Mouse (Mus musculus) brown adipose tissue, adult 24 weeks (tissue): ENCODE measurements around the gene Ikzf1. TPM values are rescaled to one million over a fixed set of nuclear protein-coding genes. Genes with fewer than 3 reads are reported as not detected.

ENCODE experiments used
- H3K27ac ChIP-seq: fragments of 200-500 bp; replicated peaks from 2 replicates; pipeline ENCODE4 v1.5.1; 2012; ENCODE audit warnings: low read depth, mild to moderate bottlenecking, low read length
- H3K4me1 ChIP-seq: fragments of 200-500 bp; 2 replicates; pipeline ENCODE4 v1.6.1; 2012; ENCODE audit warnings: low read length, mixed read lengths; ENCODE audit not compliant: control insufficient read depth, insufficient read depth, insufficient read length
- H3K4me3 ChIP-seq: fragments of 200-500 bp; 2 replicates; pipeline ENCODE4 v1.5.1; 2012; ENCODE audit warnings: low read depth, mild to moderate bottlenecking, low read length, moderate library complexity; ENCODE audit not compliant: insufficient read depth
- polyA plus RNA-seq: library from polyadenylated mRNA; stranded (reverse); fragments of >200 nt; gene quantifications from 2 replicates; pipeline ENCODE4 v1.2.4, GENCODE M21; 2012; ENCODE audit not compliant: missing spikeins, insufficient read depth, insufficient read length

Ikzf1 gene
- polyA plus RNA-seq, 1 experiment, result 1.3 TPM

GRCm38 (mm10) chr11:11725876-11726525 is 41.2 kb downstream of the Ikzf1 start:
- no peak overlapping the region for H3K27ac ChIP-seq
- H3K4me1 ChIP-seq, result no peaks in the 10 kb centered on the region
- no peak overlapping the region for H3K4me3 ChIP-seq

- Histone ChIP-seq H3K4me3 (no peak overlapping the region), H3K4me1 (no peaks in the 10 kb centered on the region), H3K27ac (no peak overlapping the region)
Observed at GRCm38 (mm10) chr11:11726807-11727276, 42.0 kb downstream of the Ikzf1 start.

GRCm38 (mm10) chr11:11727936-11728556 is 43.2 kb downstream of the Ikzf1 start:
- H3K27ac ChIP-seq, result no peak overlapping the region
- H3K4me3 ChIP-seq, result no peak overlapping the region
- no peaks in the 10 kb centered on the region for H3K4me1 ChIP-seq

GRCm38 (mm10) chr11:11729216-11729615 is 44.4 kb downstream of the Ikzf1 start:
- H3K4me1 ChIP-seq, result no peaks in the 10 kb centered on the region
- H3K27ac ChIP-seq, result no peak overlapping the region
- H3K4me3 ChIP-seq, result no peak overlapping the region

GRCm38 (mm10) chr11:11730062-11730461 is 45.3 kb downstream of the Ikzf1 start:
- H3K4me1 ChIP-seq, result no peaks in the 10 kb centered on the region
- H3K27ac ChIP-seq, result no peak overlapping the region
- no peak overlapping the region for H3K4me3 ChIP-seq

- no peak overlapping the region for H3K4me3 ChIP-seq
Observed at GRCm38 (mm10) chr11:11731727-11732126, 46.9 kb downstream of the Ikzf1 start.

GRCm38 (mm10) chr11:11732972-11733770 is 48.4 kb downstream of the Ikzf1 start:
- no peak overlapping the region for H3K27ac ChIP-seq
- no peak overlapping the region for H3K4me3 ChIP-seq
- no peaks in the 10 kb centered on the region for H3K4me1 ChIP-seq

More at GRCm38 (mm10) chr11:11731727-11732126, 46.9 kb downstream of the Ikzf1 start:
- no peak overlapping the region for H3K27ac ChIP-seq
- H3K4me1 ChIP-seq, result no peaks in the 10 kb centered on the region

- H3K27ac ChIP-seq, result no peak overlapping the region
- H3K4me1 ChIP-seq, result no peaks in the 10 kb centered on the region
- H3K4me3 ChIP-seq, result no peak overlapping the region
Observed at GRCm38 (mm10) chr11:11735155-11735554, 50.4 kb downstream of the Ikzf1 start.

- no peaks in the 10 kb centered on the region for H3K4me1 ChIP-seq
- no peak overlapping the region for H3K27ac ChIP-seq
Observed at GRCm38 (mm10) chr11:11736948-11737347, 52.1 kb downstream of the Ikzf1 start.

GRCm38 (mm10) chr11:11737562-11737961 is 52.8 kb downstream of the Ikzf1 start:
- H3K4me3 ChIP-seq, result no peak overlapping the region
- H3K27ac ChIP-seq, result no peak overlapping the region
- H3K4me1 ChIP-seq, result no peaks in the 10 kb centered on the region

More at GRCm38 (mm10) chr11:11736948-11737347, 52.1 kb downstream of the Ikzf1 start:
- H3K4me3 ChIP-seq, result no peak overlapping the region

- Histone ChIP-seq H3K4me1 (no peaks in the 10 kb centered on the region), H3K4me3 (no peak overlapping the region), H3K27ac (no peak overlapping the region)
Observed at GRCm38 (mm10) chr11:11739054-11739453, 54.3 kb downstream of the Ikzf1 start.

- Histone ChIP-seq H3K4me1 (no peaks in the 10 kb centered on the region), H3K27ac (no peak overlapping the region), H3K4me3 (no peak overlapping the region)
Observed at GRCm38 (mm10) chr11:11740603-11741002, 55.8 kb downstream of the Ikzf1 start.

GRCm38 (mm10) chr11:11741574-11741973 is 56.8 kb downstream of the Ikzf1 start:
- H3K4me1 ChIP-seq, result no peaks in the 10 kb centered on the region
- no peak overlapping the region for H3K27ac ChIP-seq
- no peak overlapping the region for H3K4me3 ChIP-seq

GRCm38 (mm10) chr11:11742626-11743025 is 57.8 kb downstream of the Ikzf1 start:
- no peak overlapping the region for H3K27ac ChIP-seq
- no peak overlapping the region for H3K4me3 ChIP-seq
- no peaks in the 10 kb centered on the region for H3K4me1 ChIP-seq

- no peak overlapping the region for H3K4me3 ChIP-seq
- H3K4me1 ChIP-seq, result no peaks in the 10 kb centered on the region
- H3K27ac ChIP-seq, result no peak overlapping the region
Observed at GRCm38 (mm10) chr11:11744222-11744621, 59.4 kb downstream of the Ikzf1 start.
